ENCODE assay signal across 8 mouse cellular contexts in the genomic region with DNA sequence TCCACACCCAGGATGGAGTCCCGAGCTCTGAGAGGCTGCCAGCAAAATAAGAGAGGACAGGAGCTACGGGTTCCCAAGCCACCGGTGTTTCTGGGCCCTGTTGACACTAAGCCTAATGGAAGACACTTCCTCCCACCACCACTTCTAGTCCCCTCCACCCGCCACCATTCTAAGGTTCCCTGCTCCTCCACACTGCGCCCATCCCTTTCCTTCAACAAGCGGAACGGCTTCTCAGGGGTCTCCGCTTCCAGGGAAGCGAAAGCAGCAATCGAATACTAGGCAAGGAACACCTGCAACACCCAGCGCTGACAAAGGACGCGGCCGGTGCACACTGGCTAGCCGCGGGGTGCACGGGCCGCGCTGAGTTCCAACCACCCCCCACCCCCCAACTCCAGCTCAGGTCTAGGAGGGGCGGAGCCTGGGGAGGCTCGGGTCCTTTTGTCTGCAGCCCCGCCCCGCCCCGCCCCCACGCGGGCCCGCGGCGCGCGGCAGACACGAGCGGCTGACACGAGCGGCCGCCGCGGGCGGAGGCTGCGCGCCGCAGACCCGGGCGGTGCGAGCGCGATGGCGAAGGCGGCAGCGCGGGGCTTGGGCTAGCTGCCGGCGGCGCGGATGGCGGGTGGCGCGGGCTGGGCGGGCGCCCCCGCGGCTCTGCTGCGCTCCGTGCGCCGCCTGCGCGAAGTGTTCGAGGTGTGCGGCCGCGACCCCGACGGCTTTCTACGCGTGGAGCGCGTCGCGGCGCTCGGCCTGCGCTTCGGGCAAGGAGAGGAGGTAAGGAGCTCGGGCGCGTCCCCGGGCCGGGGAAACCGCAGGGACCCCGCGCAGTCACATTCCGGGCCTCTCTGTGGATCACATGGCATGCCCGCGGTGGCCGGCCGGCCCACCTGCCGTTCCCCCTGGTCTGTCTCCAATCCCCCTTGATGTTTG. TPM values are rescaled to one million over a fixed set of nuclear protein-coding genes. Genes with fewer than 3 reads are reported as not detected.
A peak's percentile ranks its signal among the peaks of the same experiment; 100 is the strongest.
DNase-seq lines count a peak whose midpoint lies in the region; ATAC-seq and TF ChIP-seq lines count a peak whose summit lies in the region.

A gene (plus strand): TSS at position 549 of the 927 bp plus-strand sequence.

- 6% methylated on average over 97 of the region's 98 CpGs for WGBS in heart, embryonic 10.5 days
- WGBS in hindbrain, postnatal 0 days: 2% methylated on average over 54 of the region's 98 CpGs
- WGBS in limb, embryonic 14.5 days: 1% methylated on average over 53 of the region's 98 CpGs

- peaks cover 82% of the 10 kb centered on the region for H3K27me3 ChIP-seq in heart, embryonic 10.5 days (ENCODE audit: insufficient read depth, poor library complexity, severe bottlenecking)
- H3K27me3 ChIP-seq in hindbrain, postnatal 0 days (ENCODE audit: insufficient read depth, low read length): no peaks in the 10 kb centered on the region
- peaks cover 29% of the 10 kb centered on the region for H3K27me3 ChIP-seq in limb, embryonic 14.5 days (ENCODE audit: control insufficient read depth, insufficient read depth, low read length)

- H3K4me2 ChIP-seq in hindbrain, postnatal 0 days (ENCODE audit: low read depth, low read length): peak within 1 kb of the TSS; percentile 78
- H3K4me2 ChIP-seq in limb, embryonic 14.5 days (replicated peaks; ENCODE audit: low read depth, low read length, severe bottlenecking): peak within 1 kb of the TSS; percentile 88

- peaks cover 13% of the 10 kb centered on the region for H3K4me1 ChIP-seq in heart, embryonic 10.5 days
- H3K4me1 ChIP-seq in hindbrain, postnatal 0 days (ENCODE audit: insufficient read depth, low read length): peaks cover 11% of the 10 kb centered on the region; the same call in 1 of the 2 replicates
- H3K4me1 ChIP-seq in limb, embryonic 14.5 days (ENCODE audit: control insufficient read depth, insufficient read depth, low read length): peaks cover 8% of the 10 kb centered on the region; the same call in 1 of the 2 replicates

- ATAC-seq in hindbrain, postnatal 0 days: peak; percentile 89
- peak; percentile 51 for ATAC-seq in limb, embryonic 14.5 days (ENCODE audit: low FRiP score, low read depth)
- no peak for ATAC-seq in erythroid progenitor cell, adult 5-6 weeks (replicated peaks; ENCODE audit: low FRiP score, poor library complexity, severe bottlenecking)

- peak within 1 kb of the TSS; percentile 84 for H3K9ac ChIP-seq in hindbrain, postnatal 0 days (replicated peaks; ENCODE audit: low read length)
- peak within 1 kb of the TSS; percentile 67 for H3K9ac ChIP-seq in limb, embryonic 14.5 days (ENCODE audit: low read depth, low read length, severe bottlenecking)

- DNase-seq in heart, embryonic 10.5 days (ENCODE audit: low spot score): no peak
- no peak for DNase-seq in heart, adult 8-10 months (ENCODE audit: low spot score)
- DNase-seq in T-cell, adult 2 months (ENCODE audit: low spot score): peak; percentile 42
- peak; percentile 32 for DNase-seq in embryo, embryonic 11.5 days (ENCODE audit: low read depth, low spot score)
- peak; percentile 89 for DNase-seq in hindbrain, postnatal 0 days (ENCODE audit: low spot score)
- peak; percentile 30 for DNase-seq in limb, embryonic 14.5 days (ENCODE audit: low spot score)
- DNase-seq in retina, postnatal 7 days (ENCODE audit: low read depth, low spot score): peak; percentile 57

- peak within 1 kb of the TSS; percentile 73 for H3K4me3 ChIP-seq in heart, embryonic 10.5 days
- H3K4me3 ChIP-seq in hindbrain, postnatal 0 days (ENCODE audit: low read length): peak within 1 kb of the TSS; percentile 68
- peak within 1 kb of the TSS; percentile 58 for H3K4me3 ChIP-seq in limb, embryonic 14.5 days (replicated peaks; ENCODE audit: low read length)

- TF ChIP-seq POLR2A in limb, embryonic 14.5 days (IDR thresholded peaks at IDR 0.05; ENCODE audit: borderline replicate concordance, extremely low read depth, insufficient read depth, insufficient read length): no peak

- no peaks in the 10 kb centered on the region for H3K36me3 ChIP-seq in heart, embryonic 10.5 days
- H3K36me3 ChIP-seq in hindbrain, postnatal 0 days (ENCODE audit: insufficient read depth, low read length): no peaks in the 10 kb centered on the region
- H3K36me3 ChIP-seq in limb, embryonic 14.5 days (ENCODE audit: control insufficient read depth, insufficient read depth, low read length): no peaks in the 10 kb centered on the region

- no peak for TF ChIP-seq CTCF in hindbrain, postnatal 0 days (IDR thresholded peaks at IDR 0.05; ENCODE audit: low read depth)

- H3K9me3 ChIP-seq in heart, embryonic 10.5 days: no peaks in the 10 kb centered on the region
- H3K9me3 ChIP-seq in hindbrain, postnatal 0 days (ENCODE audit: low read length): no peaks in the 10 kb centered on the region
- H3K9me3 ChIP-seq in limb, embryonic 14.5 days (ENCODE audit: control insufficient read depth, low read length): no peaks in the 10 kb centered on the region

- peak within 1 kb of the TSS; percentile 56 for H3K27ac ChIP-seq in heart, embryonic 10.5 days
- H3K27ac ChIP-seq in hindbrain, postnatal 0 days: peak within 1 kb of the TSS; percentile 89
- H3K27ac ChIP-seq in limb, embryonic 14.5 days (replicated peaks; ENCODE audit: low read depth, low read length): no peak within 1 kb of the TSS

RNA-seq across cellular contexts. Expression of the gene that starts here (rescaled TPM):
- polyA plus RNA-seq in heart, embryonic 10.5 days (2016; fragmentation: Nextera tagmentation; extraction: Ambion mirVana): 1.2 and 3.5 TPM in 2 replicates
- total RNA-seq in heart, adult 8-10 months (2022): under 1 TPM in 3 of 4 experiments, not detected in 1; 0.05 to 0.40 (median 0.06) TPM
- total RNA-seq in hindbrain, postnatal 0 days (2014; rRNA removed): 66.4 and 69.3 TPM in 2 replicates
- polyA plus RNA-seq in hindbrain, postnatal 0 days (2015; fragmentation: Nextera tagmentation; extraction: Ambion mirVana): 17.3 and 17.4 TPM in 2 replicates
- polyA plus RNA-seq in limb, embryonic 14.5 days (2012; rRNA removed): 16.4 and 23.3 TPM in 2 replicates
- polyA plus RNA-seq in limb, embryonic 14.5 days (2014; fragmentation: Nextera tagmentation; extraction: Ambion mirVana): 7.4 and 8.4 TPM in 2 replicates
- 0.36 and 0.42 TPM in 2 replicates for total RNA-seq in erythroid progenitor cell, adult 5-6 weeks (2015; ENCODE audit: low replicate concordance)
- total RNA-seq in erythroid progenitor cell, adult 5-6 weeks (2017; ENCODE audit: low replicate concordance): 0.23 and 0.51 TPM in 2 replicates

Comparison
In these comparisons a context has a peak if more than half of its experiments do, and no peak if none do; other contexts are left out.
1. RNA of the gene that starts here (total RNA-seq): 66.4 to 69.3 TPM in hindbrain, postnatal 0 days; 0.23 to 0.51 TPM in erythroid progenitor cell, adult 5-6 weeks and 0.05 to 0.40 TPM in heart, adult 8-10 months; every median in the first group is over 10 times any median in the second.
2. DNase-seq: peak in T-cell, adult 2 months (single experiment), embryo, embryonic 11.5 days (single experiment), hindbrain, postnatal 0 days (single experiment), limb, embryonic 14.5 days (single experiment) and retina, postnatal 7 days (single experiment); none in heart, embryonic 10.5 days (single experiment) and heart, adult 8-10 months (single experiment).
3. Peak in every context shown above with its lines, with median percentiles within 50 percentile points of each other: H3K4me3 ChIP-seq.